Mouse (Mus musculus) kidney, postnatal 0 days (tissue): ENCODE results near the gene Rexo2. TPM values are rescaled to one million over a fixed set of nuclear protein-coding genes. Genes with fewer than 3 reads are reported as not detected.

Source experiments
- ATAC-seq: fragments of 200-750 bp; cut with Nextera tagmentation; replicated peaks from 2 replicates; pipeline ENCODE4 v1.8.0; 2017; ENCODE audit warnings: low read depth, moderate number of reproducible peaks, moderate TSS enrichment, moderate library complexity; ENCODE audit not compliant: low FRiP score
- DNase-seq: peaks from one replicate; pipeline ENCODE4 v3.0.0-alpha.2; 2016; ENCODE audit warnings: low spot score
- H3K27ac ChIP-seq: fragments of 300-500 bp; sonication (generic); 2 replicates; pipeline ENCODE4 v1.5.1; 2014; ENCODE audit warnings: mild to moderate bottlenecking
- H3K27me3 ChIP-seq: fragments of 300-500 bp; sonication (generic); 2 replicates; pipeline ENCODE4 v1.6.1; 2014; ENCODE audit warnings: low read length, mixed read lengths; ENCODE audit not compliant: insufficient read depth
- H3K36me3 ChIP-seq: fragments of 300-500 bp; sonication (generic); 2 replicates; pipeline ENCODE4 v1.6.1; 2014; ENCODE audit warnings: low read length, mixed read lengths; ENCODE audit not compliant: insufficient read depth
- H3K4me1 ChIP-seq: fragments of 300-500 bp; sonication (generic); replicated peaks from 2 replicates; pipeline ENCODE4 v1.6.1; 2014; ENCODE audit warnings: antibody characterized with exemption, low read length, mixed read lengths; ENCODE audit not compliant: insufficient read depth
- H3K4me2 ChIP-seq: fragments of 300-500 bp; sonication (generic); 2 replicates; pipeline ENCODE4 v1.6.1; 2014; ENCODE audit warnings: mild to moderate bottlenecking, low read length, moderate library complexity, mixed read lengths
- H3K4me3 ChIP-seq: fragments of 300-500 bp; sonication (generic); replicated peaks from 2 replicates; pipeline ENCODE4 v1.5.1; 2014; ENCODE audit warnings: low read depth, low read length
- H3K9ac ChIP-seq: fragments of 300-500 bp; sonication (generic); 2 replicates; pipeline ENCODE4 v1.6.1; 2014; ENCODE audit warnings: low read depth, low read length
- H3K9me3 ChIP-seq: fragments of 300-500 bp; sonication (generic); replicated peaks from 2 replicates; pipeline ENCODE4 v1.6.1; 2016; ENCODE audit warnings: low read length, inconsistent platforms, mixed read lengths
- CTCF ChIP-seq: IDR thresholded peaks from 2 replicates; pipeline ENCODE4 v1.5.1; 2016; ENCODE audit warnings: antibody characterized with exemption, low read depth, mild to moderate bottlenecking, moderate library complexity
- WGBS: fragments of 180-500 bp; shearing (Covaris S2); extraction: QIAGEN DNeasy Blood & Tissue Kit; methylation state at CpG from one replicate; pipeline ENCODE4 v1.1.7; 2014; 5-methylcytosine and 5-hydroxymethylcytosine counted together
- polyA plus RNA-seq: library from polyadenylated mRNA; unstranded; fragments of >200 nt; fragmentation: Nextera tagmentation; extraction: Ambion mirVana; gene quantifications from 2 replicates; pipeline ENCODE4 v1.2.1, GENCODE M21; 2015

The Rexo2 gene
- polyA plus RNA-seq, 1 experiment from 2014 or later, result 117 TPM

DNA sequence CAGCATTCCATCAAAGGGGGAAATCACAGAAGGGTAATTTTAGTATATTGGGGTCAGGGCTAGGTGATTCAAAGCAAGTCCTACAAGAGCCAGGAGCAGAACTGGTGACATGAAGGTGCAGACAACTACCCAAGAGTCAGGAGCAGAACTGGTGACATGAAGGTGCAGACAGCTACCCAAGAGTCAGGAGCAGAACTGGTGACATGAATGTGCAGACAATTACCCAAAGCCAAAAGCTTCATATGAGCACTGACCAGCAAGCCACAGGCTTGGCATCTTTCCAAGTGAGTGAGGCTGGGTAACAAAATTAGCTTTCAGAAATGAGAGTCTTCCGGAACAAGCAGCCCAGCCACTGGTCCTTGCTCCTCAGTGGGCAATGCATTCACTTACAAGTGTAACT is 34.9 kb upstream of the Rexo2 start:
- Histone ChIP-seq H3K27me3 (no peaks in the 10 kb centered on the region), H3K36me3 (no peaks in the 10 kb centered on the region), H3K27ac (no peak overlapping the region), H3K9me3 (no peaks in the 10 kb centered on the region), H3K4me3 (no peak overlapping the region), H3K4me2 (no peak overlapping the region), H3K9ac (no peak overlapping the region), H3K4me1 (no peaks in the 10 kb centered on the region)
- ATAC-seq, result no peak
- 63% methylated on average over 1 of the region's 1 CpGs for WGBS
- DNase-seq, result no peak
- TF ChIP-seq CTCF, result no peak

DNA sequence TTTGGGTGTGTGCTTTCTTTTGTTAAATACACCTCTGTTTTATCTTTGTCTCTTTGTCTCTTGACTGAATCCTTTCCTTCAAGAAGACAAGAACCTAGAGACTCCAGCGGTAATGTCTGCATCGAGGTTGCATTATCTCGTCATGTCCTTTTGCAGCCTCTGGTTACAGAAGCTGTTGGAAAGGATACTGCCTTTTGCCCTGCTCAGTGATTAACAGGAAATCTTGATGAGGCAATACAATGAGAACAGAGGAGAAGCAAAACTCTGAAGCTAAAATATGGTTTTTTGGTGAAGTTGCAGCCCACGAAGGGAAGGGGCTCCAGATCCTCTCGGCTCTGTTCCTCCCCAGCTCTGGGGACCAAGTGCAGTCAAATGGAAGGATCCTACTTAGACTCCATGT is 29.7 kb upstream of the Rexo2 start:
- H3K27me3 ChIP-seq, result no peaks in the 10 kb centered on the region
- H3K4me1 ChIP-seq, result no peaks in the 10 kb centered on the region
- WGBS, result 88% methylated on average over 5 of the region's 5 CpGs
- no peak for DNase-seq
- H3K9ac ChIP-seq, result no peak overlapping the region
- TF ChIP-seq CTCF, result no peak
- no peak for ATAC-seq
- no peak overlapping the region for H3K27ac ChIP-seq
- H3K36me3 ChIP-seq, result no peaks in the 10 kb centered on the region
- H3K9me3 ChIP-seq, result no peaks in the 10 kb centered on the region
- H3K4me2 ChIP-seq, result no peak overlapping the region
- no peak overlapping the region for H3K4me3 ChIP-seq

DNA sequence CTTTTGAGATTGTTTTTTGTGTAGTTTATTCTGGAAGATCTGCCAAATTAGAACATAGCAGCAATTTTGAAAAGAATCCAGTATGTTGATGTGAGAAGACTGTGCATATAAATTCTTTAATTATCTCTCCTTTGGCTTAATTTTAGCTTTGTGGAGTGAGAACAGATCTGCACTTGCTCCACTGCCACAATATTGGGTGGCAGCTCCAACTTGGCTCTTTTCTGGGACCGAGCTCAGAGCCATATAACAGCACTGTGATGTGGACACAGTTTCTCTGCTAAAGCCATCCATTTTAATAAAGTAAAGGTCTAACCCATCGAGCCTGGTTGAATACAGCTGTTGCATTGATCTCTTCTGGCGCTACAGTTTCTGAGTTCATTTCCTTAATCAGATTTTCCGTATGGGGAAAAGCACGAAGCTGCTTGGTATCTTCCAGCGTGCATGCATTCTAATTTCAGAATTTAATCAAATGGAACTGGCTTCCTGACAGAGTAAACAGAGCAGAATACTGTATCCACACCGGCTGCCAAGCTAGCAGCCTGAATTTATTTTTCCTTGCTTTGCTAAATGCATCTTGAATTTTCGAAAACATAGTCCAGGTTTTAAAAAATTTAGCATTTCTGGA is 24.4 kb upstream of the Rexo2 start:
- ATAC-seq (no peak), DNase-seq (no peak)
- Histone ChIP-seq H3K36me3 (no peaks in the 10 kb centered on the region), H3K27me3 (no peaks in the 10 kb centered on the region), H3K4me1 (no peaks in the 10 kb centered on the region), H3K27ac (no peak overlapping the region), H3K4me3 (no peak overlapping the region), H3K4me2 (no peak overlapping the region), H3K9me3 (no peaks in the 10 kb centered on the region), H3K9ac (no peak overlapping the region)
- TF ChIP-seq CTCF, result no peak
- 60% methylated on average over 8 of the region's 8 CpGs for WGBS

DNA sequence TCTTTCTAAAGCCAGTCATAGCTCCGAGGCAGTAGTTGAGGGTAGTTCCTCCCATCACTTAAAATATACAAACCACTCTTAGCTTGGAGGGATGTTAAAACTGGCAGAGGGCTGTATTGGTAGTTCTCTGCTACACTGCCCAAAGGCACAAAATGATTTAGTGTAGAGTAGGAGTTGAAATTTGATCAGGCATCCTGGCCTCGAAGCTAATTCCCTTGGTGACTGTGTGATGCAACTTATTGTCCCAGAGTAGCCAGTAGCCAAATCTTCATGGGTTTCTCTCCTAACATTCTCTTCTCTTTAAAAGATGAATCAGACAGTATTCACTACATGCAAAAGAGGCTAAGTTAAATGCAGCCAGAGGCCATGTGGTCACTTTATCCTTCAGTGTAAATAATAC is 22.6 kb upstream of the Rexo2 start:
- no peaks in the 10 kb centered on the region for H3K4me1 ChIP-seq
- H3K4me3 ChIP-seq, result no peak overlapping the region
- no peaks in the 10 kb centered on the region for H3K36me3 ChIP-seq
- no peak overlapping the region for H3K27ac ChIP-seq
- no peaks in the 10 kb centered on the region for H3K9me3 ChIP-seq
- H3K4me2 ChIP-seq, result no peak overlapping the region
- TF ChIP-seq CTCF, result no peak
- DNase-seq (peak; percentile 52), ATAC-seq (no peak)
- H3K9ac ChIP-seq, result no peak overlapping the region
- 13% methylated on average over 2 of the region's 2 CpGs for WGBS
- H3K27me3 ChIP-seq, result no peaks in the 10 kb centered on the region

DNA sequence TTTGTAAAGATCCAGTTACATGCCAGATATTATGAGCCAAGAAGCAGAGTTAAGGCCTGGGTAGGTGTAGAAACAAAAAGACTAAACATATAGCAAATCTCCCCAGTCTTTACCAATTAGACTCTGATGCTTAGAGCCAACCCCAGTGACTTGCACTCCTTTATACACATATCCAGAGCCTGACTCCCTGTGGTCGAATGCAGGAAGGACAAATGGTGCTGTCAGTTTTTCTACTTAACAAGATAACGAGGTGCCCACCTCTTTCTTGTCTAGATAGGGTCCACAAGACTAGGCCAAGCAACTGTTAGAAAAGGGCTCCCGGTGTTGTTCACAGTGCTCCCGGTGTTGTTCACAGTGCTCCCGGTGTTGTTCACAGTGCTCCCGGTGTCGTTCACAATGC is 20.8 kb upstream of the Rexo2 start:
- peaks cover under 1% of the 10 kb centered on the region; the same call in 1 of the 2 replicates for H3K4me1 ChIP-seq
- H3K4me3 ChIP-seq, result no peak overlapping the region
- no peaks in the 10 kb centered on the region for H3K27me3 ChIP-seq
- no peaks in the 10 kb centered on the region for H3K9me3 ChIP-seq
- no peak for DNase-seq
- ATAC-seq, result no peak
- no peak overlapping the region for H3K4me2 ChIP-seq
- no peak for TF ChIP-seq CTCF
- no peak overlapping the region for H3K9ac ChIP-seq
- H3K27ac ChIP-seq, result no peak overlapping the region
- WGBS, result 83% methylated on average over 7 of the region's 7 CpGs
- no peaks in the 10 kb centered on the region for H3K36me3 ChIP-seq

DNA sequence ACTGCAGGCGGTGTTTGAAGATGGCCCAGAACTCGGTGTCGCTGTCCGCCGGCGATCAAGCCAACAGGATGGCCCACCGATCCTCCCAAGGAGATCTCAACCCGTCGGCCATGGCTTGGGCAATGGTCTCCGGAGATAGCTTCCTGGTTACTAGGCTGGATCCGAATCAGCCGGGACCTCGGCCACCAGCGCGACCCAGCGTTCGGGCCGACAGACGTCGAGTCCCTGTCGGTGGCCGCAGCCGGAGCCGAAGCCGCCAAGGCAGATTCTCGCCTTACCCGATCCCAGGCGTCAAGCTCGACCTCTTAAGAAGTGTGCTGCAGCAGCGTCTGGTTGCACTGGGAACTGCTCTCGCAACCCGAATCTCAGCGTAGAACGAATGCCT is 15.1 kb upstream of the Rexo2 start:
- Histone ChIP-seq H3K9ac (peak overlapping the region; percentile 95), H3K27ac (peak overlapping the region; percentile 92), H3K27me3 (no peaks in the 10 kb centered on the region), H3K4me2 (peak overlapping the region; percentile 86), H3K9me3 (no peaks in the 10 kb centered on the region), H3K4me3 (peak overlapping the region; percentile 90), H3K4me1 (peaks cover 13% of the 10 kb centered on the region), H3K36me3 (peaks cover 20% of the 10 kb centered on the region)
- ATAC-seq (peak; percentile 43), DNase-seq (peak; percentile 62)
- TF ChIP-seq CTCF, result no peak
- WGBS, result 3% methylated on average over 34 of the region's 34 CpGs
